ENCODE assay signal across 30 mouse cellular contexts in the genomic region with DNA sequence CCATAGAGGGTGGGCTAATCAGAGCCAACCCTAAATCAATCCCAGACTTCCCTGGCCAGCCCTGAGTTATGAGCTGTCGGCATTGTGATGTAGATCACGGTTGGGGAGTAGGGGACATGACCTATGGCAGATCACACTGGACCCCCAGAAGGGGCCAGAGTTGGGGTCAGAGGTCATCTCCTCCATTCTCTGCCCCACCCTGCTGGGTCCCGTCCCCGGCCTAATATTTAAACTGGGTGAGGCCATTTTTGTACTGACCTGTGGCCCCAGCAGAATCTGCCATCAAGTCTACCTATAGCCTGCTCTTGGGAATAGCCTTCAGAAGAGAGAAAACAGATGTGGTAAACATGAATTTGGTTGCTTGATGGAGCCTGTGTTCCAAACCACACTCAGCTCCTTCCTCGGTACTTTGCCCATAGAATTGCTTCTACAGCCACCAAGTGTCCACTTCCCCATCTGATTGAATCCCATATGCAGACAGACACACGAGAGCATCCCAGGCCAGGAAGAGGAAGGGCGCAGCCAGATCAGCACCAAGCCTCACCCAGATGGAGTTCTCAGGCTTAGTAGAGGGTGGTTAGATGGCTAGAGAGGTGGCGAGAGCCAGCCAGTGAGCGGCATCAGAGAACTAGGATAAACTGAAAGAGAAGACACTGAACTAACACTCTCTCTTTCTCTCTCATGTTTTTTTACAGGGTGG. TPM values are rescaled to one million over a fixed set of nuclear protein-coding genes. Genes with fewer than 3 reads are reported as not detected.
"Had no signal": no experiment of that assay in that cellular context is flagged by ENCODE, and none has a peak within 500 bp of the region (broad histone marks: within the 10 kb centered on the region; RNA-seq: fewer than 3 reads in every experiment).

No protein-coding gene starts in this region.

- ATAC-seq: liver, postnatal 0 days; lung, postnatal 0 days; midbrain, embryonic 13.5 days; midbrain, embryonic 16.5 days had no signal

- H3K27ac ChIP-seq: kidney, embryonic 15.5 days; limb, embryonic 12.5 days; limb, embryonic 15.5 days; liver, embryonic 14.5 days; midbrain, embryonic 13.5 days; neural tube, embryonic 13.5 days; stomach, embryonic 15.5 days had no signal

- H3K4me2 ChIP-seq: kidney, embryonic 15.5 days; limb, embryonic 12.5 days; limb, embryonic 15.5 days; liver, embryonic 11.5 days; lung, embryonic 14.5 days; midbrain, embryonic 13.5 days; neural tube, embryonic 13.5 days; stomach, embryonic 15.5 days had no signal

- DNase-seq: kidney, adult 8-10 months; kidney, postnatal 14 days; kidney, postnatal 4 days; left cerebral cortex, postnatal 4 days; liver, postnatal 0 days; lung, embryonic 14.5 days; retina, postnatal 1 day; right cerebral cortex, postnatal 25 days; spleen, adult 18-20 months; thymus, postnatal 36 days had no signal

- H3K9ac ChIP-seq: kidney, embryonic 15.5 days; limb, embryonic 12.5 days; limb, embryonic 15.5 days; liver, embryonic 14.5 days; liver, postnatal 0 days; lung, embryonic 14.5 days; midbrain, embryonic 13.5 days; neural tube, embryonic 13.5 days; stomach, embryonic 15.5 days had no signal

- H3K4me3 ChIP-seq: kidney, embryonic 15.5 days; limb, embryonic 12.5 days; limb, embryonic 15.5 days; midbrain, embryonic 13.5 days; myocyte; neural tube, embryonic 13.5 days; stomach, embryonic 15.5 days had no signal

- H3K27me3 ChIP-seq: limb, embryonic 12.5 days; limb, embryonic 15.5 days; neural tube, embryonic 13.5 days had no signal

- H3K36me3 ChIP-seq: kidney, embryonic 15.5 days; limb, embryonic 12.5 days; limb, embryonic 15.5 days; midbrain, embryonic 13.5 days; neural tube, embryonic 13.5 days; stomach, embryonic 15.5 days had no signal

- H3K9me3 ChIP-seq: kidney, embryonic 15.5 days; limb, embryonic 15.5 days; midbrain, embryonic 13.5 days; neural tube, embryonic 13.5 days; stomach, embryonic 15.5 days had no signal

RNA-seq across cellular contexts. Expression of gene Ankrd33, which starts 11.8 kb away (rescaled TPM):
- total RNA-seq: layer of hippocampus, adult 18-20 months; layer of hippocampus, postnatal 14 days; left cerebral cortex, postnatal 4 days; megakaryocyte-erythroid progenitor cell, adult 5-6 weeks; monocyte, adult 5-6 weeks; neutrophil, adult 5-6 weeks had no signal
- polyA plus RNA-seq: kidney, embryonic 15.5 days; limb, embryonic 12.5 days; limb, embryonic 15.5 days; liver, embryonic 11.5 days; liver, embryonic 14.5 days; liver, postnatal 0 days; lung, embryonic 14.5 days; lung, postnatal 0 days; midbrain, embryonic 13.5 days; midbrain, embryonic 16.5 days; myocyte; neural tube, embryonic 13.5 days; stomach, embryonic 15.5 days; thymus, postnatal 0 days; urinary bladder, adult 2 months had no signal

RNA-seq across cellular contexts. Expression of gene Fignl2, which starts 25.4 kb away (rescaled TPM):
- total RNA-seq: megakaryocyte-erythroid progenitor cell, adult 5-6 weeks had no signal

RNA-seq across cellular contexts. Expression of gene Gm47841, which starts 56.6 kb away (rescaled TPM):
- total RNA-seq: layer of hippocampus, adult 18-20 months; layer of hippocampus, postnatal 14 days; left cerebral cortex, adult 8-10 months; left cerebral cortex, postnatal 14 days; left cerebral cortex, postnatal 4 days; megakaryocyte-erythroid progenitor cell, adult 5-6 weeks; monocyte, adult 5-6 weeks; neutrophil, adult 5-6 weeks had no signal
- polyA plus RNA-seq: kidney, embryonic 15.5 days; limb, embryonic 12.5 days; limb, embryonic 15.5 days; liver, embryonic 11.5 days; liver, embryonic 14.5 days; liver, postnatal 0 days; lung, embryonic 14.5 days; lung, postnatal 0 days; midbrain, embryonic 13.5 days; midbrain, embryonic 16.5 days; myocyte; neural tube, embryonic 13.5 days; stomach, embryonic 15.5 days; thymus, postnatal 0 days had no signal
